Mouse (Mus musculus) urinary bladder, postnatal 0 days (tissue): ENCODE results near the gene 1810009J06Rik. TPM values are rescaled to one million over a fixed set of nuclear protein-coding genes. Genes with fewer than 3 reads are reported as not detected.

Experiments used
- polyA plus RNA-seq: library from polyadenylated mRNA; unstranded; fragments of >200 nt; fragmentation: Nextera tagmentation; extraction: Ambion mirVana; gene quantifications from 2 replicates; pipeline ENCODE4 v1.2.1, GENCODE M21; 2015

1810009J06Rik gene
- not detected in 2 replicates for polyA plus RNA-seq

GRCm38 (mm10) chr6:40964454-40964853 lies at the start of gene 1810009J06Rik:
TSS of gene 1810009J06Rik (plus strand) at chr6:40964754.

DNA sequence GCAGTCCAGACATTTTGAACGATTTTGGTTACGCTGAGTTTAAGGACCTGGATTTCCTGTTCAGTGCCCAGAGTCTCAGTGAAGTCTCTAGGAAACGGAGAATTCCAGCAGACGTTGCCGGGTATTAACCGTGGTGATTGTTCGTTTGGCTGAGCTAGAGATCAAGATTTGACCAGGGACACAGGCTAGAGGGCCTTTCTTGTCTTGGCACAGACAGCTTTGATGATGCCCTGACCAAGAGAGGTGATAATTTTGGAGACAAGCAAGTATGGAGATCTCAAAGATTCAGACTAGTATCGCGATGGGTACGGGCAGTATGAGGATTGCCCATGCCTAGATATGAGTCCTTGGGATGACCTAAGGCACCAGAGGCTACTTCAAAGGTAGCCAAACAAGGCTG lies 24.1 kb upstream of the 1810009J06Rik start, which contains the start of gene 1700074P13Rik:
TSS of gene 1700074P13Rik (minus strand) at position 101 of the 400 bp plus-strand sequence.

GRCm38 (mm10) chr6:40951770-40952169 lies 12.8 kb upstream of the 1810009J06Rik start, which contains the start of gene Gm4744:
TSS of gene Gm4744 (minus strand) at chr6:40951870.

GRCm38 (mm10) chr6:40999379-40999778 lies 34.8 kb downstream of the 1810009J06Rik start, which contains the start of gene Gm2663:
TSS of gene Gm2663 (minus strand) at chr6:40999479.

Other genes starting within 250 kb of the 1810009J06Rik start
- gene Moxd2, start 77.3 kb upstream of the 1810009J06Rik start, polyA plus RNA-seq, result not detected in 2 replicates
- not detected in 2 replicates for gene Prss58, start 64.4 kb upstream of the 1810009J06Rik start, polyA plus RNA-seq
- gene 1700074P13Rik, start 24.2 kb upstream of the 1810009J06Rik start, polyA plus RNA-seq, result not detected in 2 replicates
- not detected in 2 replicates for gene Gm4744, start 12.9 kb upstream of the 1810009J06Rik start, polyA plus RNA-seq
- not detected in 2 replicates for gene Gm2663, start 34.7 kb downstream of the 1810009J06Rik start, polyA plus RNA-seq
- gene 2210010C04Rik, start 70.8 kb downstream of the 1810009J06Rik start, polyA plus RNA-seq, result not detected in 2 replicates